Mouse (Mus musculus): ENCODE results near the gene Igfbp1.

DNA sequence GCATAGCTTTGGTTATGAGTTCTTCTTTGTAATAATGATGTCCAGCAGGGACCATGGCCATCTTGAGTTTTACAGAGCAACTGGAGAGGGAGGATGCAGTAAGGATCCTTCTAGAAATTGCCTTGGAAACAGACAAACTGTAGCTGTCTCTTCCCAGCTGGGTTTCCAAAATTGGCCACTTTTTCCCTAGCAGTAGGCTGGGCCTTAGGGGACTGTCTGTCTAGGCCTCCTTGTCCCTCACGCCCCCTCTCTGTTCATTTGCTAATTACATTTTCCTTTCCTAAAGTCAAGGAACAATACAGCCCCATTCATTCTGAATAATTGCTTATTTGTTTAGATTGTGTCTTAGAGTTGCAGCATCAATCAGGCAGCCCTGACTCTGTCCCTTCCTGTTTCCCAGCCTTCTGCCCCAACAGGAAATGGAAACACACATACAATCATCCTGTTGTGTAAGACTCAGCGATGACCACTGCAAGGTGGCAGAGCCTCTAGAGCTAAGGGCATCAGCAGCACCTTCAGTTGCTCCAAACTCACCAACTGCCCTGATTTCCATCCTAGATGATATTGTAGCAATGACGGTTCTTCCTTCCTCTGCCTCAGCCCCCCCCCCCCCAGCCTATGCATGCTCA is 37.5 kb downstream of the Igfbp1 start:
- TF ChIP-seq CTCF (IDR thresholded peaks at IDR 0.05; ENCODE audit: control insufficient read depth, insufficient read depth, low read length) (no peak), POLR2A (IDR thresholded peaks at IDR 0.05; ENCODE audit: borderline replicate concordance, control insufficient read depth, low read depth, low read length) (no peak)

All from bone marrow, adult 2 months (tissue).